Mouse (Mus musculus): ENCODE results near the gene Nmnat1. TPM values are rescaled to one million over a fixed set of nuclear protein-coding genes. Genes with fewer than 3 reads are reported as not detected.
"Not testable (repeated sequence)": the region's sequence is repeated elsewhere in the genome, so short reads cannot be mapped to it uniquely, and the experiment has no call there.

Gene Nmnat1
- polyA plus RNA-seq, 1 experiment from 2014 or later: 14.9 TPM

- no peak for ATAC-seq (ENCODE audit: insufficient read depth, low FRiP score, low TSS enrichment)
- no peaks in the 10 kb centered on the region for H3K27me3 ChIP-seq (ENCODE audit: control insufficient read depth, insufficient read depth, low read length)
- no peak for DNase-seq (ENCODE audit: low spot score)
- H3K4me1 ChIP-seq (ENCODE audit: control insufficient read depth, insufficient read depth, low read length): peaks cover 2% of the 10 kb centered on the region; the same call in 1 of the 2 replicates
- 81% methylated on average over 1 of the region's 1 CpGs for WGBS
- H3K27ac ChIP-seq (ENCODE audit: low read depth, low read length): peak overlapping the region; percentile 86; the same call in 1 of the 2 replicates
- H3K9me3 ChIP-seq (ENCODE audit: control insufficient read depth, low read length): no peaks in the 10 kb centered on the region
- H3K4me2 ChIP-seq (ENCODE audit: low read depth): peak overlapping the region; percentile 47; the same call in 1 of the 2 replicates
- H3K9ac ChIP-seq (ENCODE audit: low read length): peak overlapping the region; percentile 72
- no peak overlapping the region for H3K4me3 ChIP-seq (ENCODE audit: low read depth, low read length)
- no peaks in the 10 kb centered on the region for H3K36me3 ChIP-seq (ENCODE audit: control insufficient read depth, insufficient read depth, low read length)
Observed at GRCm38 (mm10) chr4:149444465-149444864, 40.5 kb downstream of the Nmnat1 start.

- Histone ChIP-seq H3K9ac (ENCODE audit: low read length) (no peak overlapping the region), H3K4me3 (ENCODE audit: low read depth, low read length) (no peak overlapping the region), H3K9me3 (ENCODE audit: control insufficient read depth, low read length) (no peaks in the 10 kb centered on the region), H3K27ac (ENCODE audit: low read depth, low read length) (no peak overlapping the region), H3K4me1 (ENCODE audit: control insufficient read depth, insufficient read depth, low read length) (peaks cover 2% of the 10 kb centered on the region; the same call in 1 of the 2 replicates), H3K4me2 (ENCODE audit: low read depth) (no peak overlapping the region), H3K36me3 (ENCODE audit: control insufficient read depth, insufficient read depth, low read length) (no peaks in the 10 kb centered on the region), H3K27me3 (ENCODE audit: control insufficient read depth, insufficient read depth, low read length) (no peaks in the 10 kb centered on the region)
- DNase-seq (ENCODE audit: low spot score): no peak
- 65% methylated on average over 3 of the region's 3 CpGs for WGBS
- ATAC-seq (ENCODE audit: insufficient read depth, low FRiP score, low TSS enrichment): no peak
Observed at GRCm38 (mm10) chr4:149442436-149442835, 42.6 kb downstream of the Nmnat1 start.

GRCm38 (mm10) chr4:149440576-149440975 lies 44.4 kb downstream of the Nmnat1 start:
- ATAC-seq (ENCODE audit: insufficient read depth, low FRiP score, low TSS enrichment) (no peak), DNase-seq (ENCODE audit: low spot score) (no peak)
- no peaks in the 10 kb centered on the region for H3K27me3 ChIP-seq (ENCODE audit: control insufficient read depth, insufficient read depth, low read length)
- no peaks in the 10 kb centered on the region for H3K4me1 ChIP-seq (ENCODE audit: control insufficient read depth, insufficient read depth, low read length)
- no peak overlapping the region for H3K27ac ChIP-seq (ENCODE audit: low read depth, low read length)
- H3K4me2 ChIP-seq (ENCODE audit: low read depth): no peak overlapping the region
- H3K9ac ChIP-seq (ENCODE audit: low read length): no peak overlapping the region
- WGBS: 48% methylated on average over 8 of the region's 8 CpGs
- no peaks in the 10 kb centered on the region for H3K36me3 ChIP-seq (ENCODE audit: control insufficient read depth, insufficient read depth, low read length)
- H3K4me3 ChIP-seq (ENCODE audit: low read depth, low read length): no peak overlapping the region
- H3K9me3 ChIP-seq (ENCODE audit: control insufficient read depth, low read length): no peaks in the 10 kb centered on the region

- H3K4me2 ChIP-seq (ENCODE audit: low read depth); H3K9me3 ChIP-seq (ENCODE audit: control insufficient read depth, low read length); H3K27ac ChIP-seq (ENCODE audit: low read depth, low read length); H3K4me1 ChIP-seq (ENCODE audit: control insufficient read depth, insufficient read depth, low read length); H3K9ac ChIP-seq (ENCODE audit: low read length); H3K27me3 ChIP-seq (ENCODE audit: control insufficient read depth, insufficient read depth, low read length); H3K4me3 ChIP-seq (ENCODE audit: low read depth, low read length); DNase-seq (ENCODE audit: low spot score); H3K36me3 ChIP-seq (ENCODE audit: control insufficient read depth, insufficient read depth, low read length); ATAC-seq (ENCODE audit: insufficient read depth, low FRiP score, low TSS enrichment): not testable (repeated sequence)
- WGBS: 84% methylated on average over 1 of the region's 1 CpGs
Observed at GRCm38 (mm10) chr4:149431887-149432286, 53.1 kb downstream of the Nmnat1 start.

GRCm38 (mm10) chr4:149429592-149429991 lies 55.4 kb downstream of the Nmnat1 start:
- H3K4me2 ChIP-seq (ENCODE audit: low read depth): no peak overlapping the region
- H3K27me3 ChIP-seq (ENCODE audit: control insufficient read depth, insufficient read depth, low read length): no peaks in the 10 kb centered on the region
- WGBS: 88% methylated on average over 5 of the region's 5 CpGs
- ATAC-seq (ENCODE audit: insufficient read depth, low FRiP score, low TSS enrichment): no peak
- peaks cover 2% of the 10 kb centered on the region; the same call in 1 of the 2 replicates for H3K4me1 ChIP-seq (ENCODE audit: control insufficient read depth, insufficient read depth, low read length)
- H3K9ac ChIP-seq (ENCODE audit: low read length): no peak overlapping the region
- H3K36me3 ChIP-seq (ENCODE audit: control insufficient read depth, insufficient read depth, low read length): no peaks in the 10 kb centered on the region
- no peak overlapping the region for H3K27ac ChIP-seq (ENCODE audit: low read depth, low read length)
- no peak overlapping the region for H3K4me3 ChIP-seq (ENCODE audit: low read depth, low read length)
- DNase-seq (ENCODE audit: low spot score): no peak
- H3K9me3 ChIP-seq (ENCODE audit: control insufficient read depth, low read length): no peaks in the 10 kb centered on the region

- peak; percentile 96 for ATAC-seq (ENCODE audit: insufficient read depth, low FRiP score, low TSS enrichment)
- Histone ChIP-seq H3K4me2 (ENCODE audit: low read depth) (peak within 1 kb of the TSS; percentile 73), H3K4me3 (ENCODE audit: low read depth, low read length) (peak within 1 kb of the TSS; percentile 85), H3K9ac (ENCODE audit: low read length) (peak within 1 kb of the TSS; percentile 88), H3K4me1 (ENCODE audit: control insufficient read depth, insufficient read depth, low read length) (peaks cover 6% of the 10 kb centered on the region; the same call in 1 of the 2 replicates), H3K27me3 (ENCODE audit: control insufficient read depth, insufficient read depth, low read length) (no peaks in the 10 kb centered on the region), H3K36me3 (ENCODE audit: control insufficient read depth, insufficient read depth, low read length) (no peaks in the 10 kb centered on the region), H3K9me3 (ENCODE audit: control insufficient read depth, low read length) (no peaks in the 10 kb centered on the region), H3K27ac (ENCODE audit: low read depth, low read length) (peak within 1 kb of the TSS; percentile 99)
- under 1% methylated on average over 47 of the region's 50 CpGs for WGBS
- DNase-seq (ENCODE audit: low spot score): peak; percentile 100
Observed at GRCm38 (mm10) chr4:149426325-149427199, 58.4 kb downstream of the Nmnat1 start, which contains the start of gene Ube4b. Gene Ube4b, minus strand, starts transcription at chr4:149426749.

GRCm38 (mm10) chr4:149425801-149426292 lies 59.2 kb downstream of the Nmnat1 start:
- peak overlapping the region; percentile 88 for H3K9ac ChIP-seq (ENCODE audit: low read length)
- H3K27ac ChIP-seq (ENCODE audit: low read depth, low read length): peak overlapping the region; percentile 99
- ATAC-seq (ENCODE audit: insufficient read depth, low FRiP score, low TSS enrichment) (peak; percentile 70; the same call in 1 of the 2 replicates), DNase-seq (ENCODE audit: low spot score) (no peak)
- no peaks in the 10 kb centered on the region for H3K36me3 ChIP-seq (ENCODE audit: control insufficient read depth, insufficient read depth, low read length)
- no peaks in the 10 kb centered on the region for H3K27me3 ChIP-seq (ENCODE audit: control insufficient read depth, insufficient read depth, low read length)
- WGBS: 0% methylated on average over 35 of the region's 35 CpGs
- peak overlapping the region; percentile 85 for H3K4me3 ChIP-seq (ENCODE audit: low read depth, low read length)
- H3K4me2 ChIP-seq (ENCODE audit: low read depth): peak overlapping the region; percentile 73
- H3K4me1 ChIP-seq (ENCODE audit: control insufficient read depth, insufficient read depth, low read length): peaks cover 6% of the 10 kb centered on the region; the same call in 1 of the 2 replicates
- H3K9me3 ChIP-seq (ENCODE audit: control insufficient read depth, low read length): no peaks in the 10 kb centered on the region

- H3K4me3 ChIP-seq (ENCODE audit: low read depth, low read length): peak overlapping the region; percentile 85
- DNase-seq (ENCODE audit: low spot score): no peak
- peak overlapping the region; percentile 43 for H3K9ac ChIP-seq (ENCODE audit: low read length)
- no peaks in the 10 kb centered on the region for H3K27me3 ChIP-seq (ENCODE audit: control insufficient read depth, insufficient read depth, low read length)
- no peaks in the 10 kb centered on the region for H3K9me3 ChIP-seq (ENCODE audit: control insufficient read depth, low read length)
- ATAC-seq (ENCODE audit: insufficient read depth, low FRiP score, low TSS enrichment): no peak
- 5% methylated on average over 9 of the region's 9 CpGs for WGBS
- H3K4me1 ChIP-seq (ENCODE audit: control insufficient read depth, insufficient read depth, low read length): peaks cover 6% of the 10 kb centered on the region; the same call in 1 of the 2 replicates
- no peaks in the 10 kb centered on the region for H3K36me3 ChIP-seq (ENCODE audit: control insufficient read depth, insufficient read depth, low read length)
- H3K27ac ChIP-seq (ENCODE audit: low read depth, low read length): no peak overlapping the region
- H3K4me2 ChIP-seq (ENCODE audit: low read depth): peak overlapping the region; percentile 73
Observed at GRCm38 (mm10) chr4:149424755-149425154, 60.2 kb downstream of the Nmnat1 start.

Measured in neural tube, embryonic 11.5 days (tissue).